Mouse (Mus musculus): ENCODE measurements around the gene Hibadh.

GRCm38 (mm10) chr6:52502986-52503385 lies 137.2 kb downstream of the Hibadh start:
- TF ChIP-seq GATA1 (IDR thresholded peaks at IDR 0.05; ENCODE audit: borderline replicate concordance, low read length) (no peak), FLI1 (IDR thresholded peaks at IDR 0.05; ENCODE audit: low read length) (no peak)
